Mouse (Mus musculus): ENCODE data around the gene Ppig. TPM values are rescaled to one million over a fixed set of nuclear protein-coding genes. Genes with fewer than 3 reads are reported as not detected.
A peak's percentile ranks its signal among the peaks of the same experiment; 100 is the strongest.

Ppig gene
- total RNA-seq, 2 experiments from 2014 or later: 68.0 to 68.5 TPM

- no peak for DNase-seq (ENCODE audit: low spot score in 2 of 2)
- intact Hi-C loops (cut with DNase I): loop anchor here (5.0 kb wide), 2 partner anchors 69 to 76 kb away; partner anchors contain the start of gene Bbs5
These were observed 1.1 kb downstream of the Ppig start for GRCm38 (mm10) chr2:69723519-69723825.

- DNase-seq (ENCODE audit: low spot score in 2 of 2): no peak
- intact Hi-C loops (cut with DNase I): no loop called here
These were observed 22.7 kb downstream of the Ppig start for GRCm38 (mm10) chr2:69745091-69745490.

GRCm38 (mm10) chr2:69760980-69761379 lies 38.6 kb downstream of the Ppig start:
- no peak for DNase-seq (ENCODE audit: low spot score in 2 of 2)
- intact Hi-C loops (cut with DNase I): no loop called here

GRCm38 (mm10) chr2:69763340-69763739 lies 41.0 kb downstream of the Ppig start:
- intact Hi-C loops (cut with DNase I): no loop called here
- no peak for DNase-seq (ENCODE audit: low spot score in 2 of 2)

GRCm38 (mm10) chr2:69764716-69765115 lies 42.4 kb downstream of the Ppig start:
- intact Hi-C loops (cut with DNase I): no loop called here
- no peak for DNase-seq (ENCODE audit: low spot score in 2 of 2)

GRCm38 (mm10) chr2:69773331-69773730 lies 51.0 kb downstream of the Ppig start:
- intact Hi-C loops (cut with DNase I): no loop called here
- DNase-seq (ENCODE audit: low spot score in 2 of 2): peak in 1 of 2 experiments; percentile 83

GRCm38 (mm10) chr2:69777985-69778835 lies 55.9 kb downstream of the Ppig start:
- intact Hi-C loops (cut with DNase I): no loop called here
- peak in 1 of 2 experiments; percentile 77 for DNase-seq (ENCODE audit: low spot score in 2 of 2)

GRCm38 (mm10) chr2:69778836-69779177 lies 56.5 kb downstream of the Ppig start:
- intact Hi-C loops (cut with DNase I): no loop called here

GRCm38 (mm10) chr2:69788974-69789373 lies 66.6 kb downstream of the Ppig start:
- intact Hi-C loops (cut with DNase I): no loop called here
- DNase-seq (ENCODE audit: low spot score in 2 of 2): no peak

More at GRCm38 (mm10) chr2:69778836-69779177, 56.5 kb downstream of the Ppig start:
- no peak for DNase-seq (ENCODE audit: low spot score in 2 of 2)

GRCm38 (mm10) chr2:69789429-69790069 lies 67.2 kb downstream of the Ppig start, which contains the start of the genes Ccdc173 and Phospho2:
Ccdc173 (minus strand) TSS chr2:69789575.
Phospho2 (plus strand) TSS chr2:69789623.
- DNase-seq (ENCODE audit: low spot score in 2 of 2): peak; percentile 99
- intact Hi-C loops (cut with DNase I): loop anchor here (5.0 kb wide), 1 partner anchor 67 kb away; the partner anchor contains the start of gene Ppig

GRCm38 (mm10) chr2:69790285-69790684 lies 67.9 kb downstream of the Ppig start:
- intact Hi-C loops (cut with DNase I): loop anchor here (5.0 kb wide), 1 partner anchor 68 kb away; the partner anchor contains the start of gene Ppig
- peak; percentile 86 to 89 for DNase-seq (ENCODE audit: low spot score in 2 of 2)

- intact Hi-C loops (cut with DNase I): loop anchor here (5.0 kb wide), 1 partner anchor 68 kb away; the partner anchor contains the start of gene Ppig
- DNase-seq (ENCODE audit: low spot score in 2 of 2): no peak
These were observed 68.4 kb downstream of the Ppig start for GRCm38 (mm10) chr2:69790722-69791121.

- DNase-seq (ENCODE audit: low spot score in 2 of 2): peak; percentile 30 to 35
- intact Hi-C loops (cut with DNase I): no loop called here
These were observed 80.6 kb downstream of the Ppig start for GRCm38 (mm10) chr2:69802911-69803312.

Other genes starting within 250 kb of the Ppig start
- gene Lrp2, start 136.5 kb upstream of the Ppig start, total RNA-seq (2021): under 1 TPM; 0.14 to 0.44 TPM
- 10 to 100 TPM; 22.6 to 28.3 TPM for gene Bbs5, start 75.4 kb upstream of the Ppig start, total RNA-seq (2021)
- under 1 TPM; 0.85 to 0.87 TPM for gene Klhl41, start 52.4 kb upstream of the Ppig start, total RNA-seq (2021)
- 10 to 100 TPM; 15.0 to 15.1 TPM for gene Fastkd1, start 9.0 kb upstream of the Ppig start, total RNA-seq (2021)
- gene Ccdc173, start 67.0 kb downstream of the Ppig start, total RNA-seq (2021): 1 to 10 TPM; 2.1 to 2.9 TPM
- gene Phospho2, start 67.1 kb downstream of the Ppig start, total RNA-seq (2021): 10 to 100 TPM; 23.0 to 24.7 TPM
- 10 to 100 TPM; 64.3 to 65.9 TPM for gene Klhl23, start 99.4 kb downstream of the Ppig start, total RNA-seq (2021)
- gene Ssb, start 139.0 kb downstream of the Ppig start, total RNA-seq (2021): 100 to 1,000 TPM; 119 to 125 TPM
- gene Mettl5, start 163.1 kb downstream of the Ppig start, total RNA-seq (2021): 10 to 100 TPM; 10.5 to 14.2 TPM
- 100 to 1,000 TPM; 137 to 146 TPM for gene Ubr3, start 174.7 kb downstream of the Ppig start, total RNA-seq (2021)

All from left cerebral cortex, postnatal 25 days (tissue).